Mouse (Mus musculus) regulatory T cell (primary cell): ENCODE data around the gene Tinf2.

ENCODE experiments used
- in situ Hi-C: fragments of 300-600 bp; cut with MboI, MseI; formaldehyde crosslinking; loops from one replicate; pipeline ENCODE4 v1.15.1; 2025; ENCODE audit warnings: high pct_unique_total_duplicates

Gene Tinf2

GRCm38 (mm10) chr14:55706051-55706600 is 24.5 kb upstream of the Tinf2 start:
- in situ Hi-C loops = no loop called here

DNA sequence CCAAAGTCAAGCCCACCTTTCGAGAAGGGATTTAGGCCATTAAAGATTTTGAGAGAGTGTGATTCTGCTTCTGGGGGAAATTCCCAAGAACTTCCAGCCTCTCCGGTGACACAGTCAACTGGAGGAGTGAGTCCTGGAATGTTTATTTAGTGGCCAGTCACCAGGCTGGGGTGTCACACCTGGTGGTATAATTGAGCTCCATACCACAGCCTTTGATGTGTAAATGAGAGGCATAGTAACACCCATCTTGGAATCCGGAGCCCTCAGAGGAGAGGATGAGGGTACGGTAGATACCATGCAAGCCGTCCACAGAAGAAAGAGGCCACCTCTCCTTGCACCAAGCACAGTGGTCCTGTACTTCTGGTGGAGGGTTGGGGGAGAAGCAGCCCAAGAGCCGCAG is 21.1 kb upstream of the Tinf2 start:
- in situ Hi-C loops = no loop called here

- in situ Hi-C loops = no loop called here
Observed at GRCm38 (mm10) chr14:55701131-55701530, 19.5 kb upstream of the Tinf2 start.

DNA sequence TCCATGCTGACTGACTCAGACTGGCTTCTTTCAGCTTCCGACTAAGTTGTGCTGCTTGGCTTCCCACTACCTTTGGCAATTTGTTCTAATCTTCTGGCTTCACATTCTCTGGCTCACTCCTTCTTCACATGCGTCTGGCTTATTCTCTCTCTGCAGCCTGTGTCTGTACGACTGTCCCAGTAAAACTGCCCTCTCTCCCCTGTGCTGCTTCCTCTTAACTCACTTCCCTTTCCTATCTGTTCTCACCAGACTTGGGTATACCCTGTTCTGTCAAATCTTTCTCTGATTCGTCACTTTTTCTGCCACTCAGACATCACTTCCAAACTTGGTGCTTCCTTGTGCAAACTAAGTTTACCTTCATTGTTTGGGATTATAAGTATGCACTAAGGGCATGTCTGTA is 15.6 kb upstream of the Tinf2 start:
- in situ Hi-C loops = no loop called here

DNA sequence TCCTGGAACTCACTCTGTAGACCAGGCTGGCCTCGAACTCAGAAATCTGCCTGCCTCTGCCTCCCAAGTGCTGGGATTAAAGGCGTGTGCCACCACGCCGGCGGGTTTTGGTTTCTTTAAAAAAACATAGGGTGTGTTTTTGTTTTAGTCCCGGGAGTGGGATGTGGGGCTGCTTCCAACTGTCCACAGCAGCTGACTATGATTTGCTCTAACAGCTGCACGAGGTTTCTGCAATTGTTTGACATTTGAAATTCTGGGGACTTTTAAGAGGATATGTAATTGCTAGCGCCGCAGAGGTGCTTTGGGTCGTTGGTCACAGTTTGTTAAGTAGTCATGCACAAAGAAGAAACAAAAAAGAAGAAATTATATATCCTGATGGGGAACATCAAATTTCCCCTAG is 7.8 kb upstream of the Tinf2 start:
- in situ Hi-C loops = no loop called here

DNA sequence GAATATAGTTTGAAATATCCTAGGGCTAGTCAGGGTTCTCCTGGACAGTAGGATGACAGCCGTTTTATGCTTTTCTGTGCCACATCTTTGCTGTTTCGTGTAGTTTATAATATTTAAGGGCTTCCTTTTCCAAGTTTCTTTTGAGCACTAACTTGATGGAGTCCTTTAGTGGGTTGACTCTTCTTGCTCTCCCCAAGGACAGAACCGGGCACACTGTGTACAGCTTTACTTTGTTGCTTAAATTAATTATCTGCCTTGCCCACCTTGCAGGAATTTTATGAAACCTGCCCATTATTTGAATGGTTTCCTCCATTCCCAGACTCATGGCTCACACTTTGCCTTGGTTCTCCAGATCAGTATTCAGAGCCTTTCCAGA is 486 bp upstream of the Tinf2 start:
- in situ Hi-C loops = loop anchor here (5.0 kb wide), 1 partner anchor 40 kb away; the partner anchor contains the start of gene Rabggta

- in situ Hi-C loops = no loop called here
Observed at GRCm38 (mm10) chr14:55677615-55678014, 4.0 kb downstream of the Tinf2 start.

DNA sequence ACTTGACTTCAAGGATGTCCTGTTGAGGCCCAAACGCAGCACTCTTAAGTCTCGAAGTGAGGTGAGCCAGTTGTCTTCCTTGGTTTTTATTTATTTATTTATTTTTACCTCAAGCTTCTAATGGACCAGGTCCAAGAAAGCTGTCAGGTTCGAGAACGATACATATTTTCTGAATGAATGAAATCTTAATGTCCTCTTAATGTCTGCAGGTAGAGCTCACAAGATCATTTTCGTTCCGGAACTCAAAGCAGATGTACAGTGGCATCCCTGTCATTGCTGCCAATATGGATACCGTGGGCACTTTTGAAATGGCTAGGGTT is 8.9 kb downstream of the Tinf2 start:
- in situ Hi-C loops = no loop called here

DNA sequence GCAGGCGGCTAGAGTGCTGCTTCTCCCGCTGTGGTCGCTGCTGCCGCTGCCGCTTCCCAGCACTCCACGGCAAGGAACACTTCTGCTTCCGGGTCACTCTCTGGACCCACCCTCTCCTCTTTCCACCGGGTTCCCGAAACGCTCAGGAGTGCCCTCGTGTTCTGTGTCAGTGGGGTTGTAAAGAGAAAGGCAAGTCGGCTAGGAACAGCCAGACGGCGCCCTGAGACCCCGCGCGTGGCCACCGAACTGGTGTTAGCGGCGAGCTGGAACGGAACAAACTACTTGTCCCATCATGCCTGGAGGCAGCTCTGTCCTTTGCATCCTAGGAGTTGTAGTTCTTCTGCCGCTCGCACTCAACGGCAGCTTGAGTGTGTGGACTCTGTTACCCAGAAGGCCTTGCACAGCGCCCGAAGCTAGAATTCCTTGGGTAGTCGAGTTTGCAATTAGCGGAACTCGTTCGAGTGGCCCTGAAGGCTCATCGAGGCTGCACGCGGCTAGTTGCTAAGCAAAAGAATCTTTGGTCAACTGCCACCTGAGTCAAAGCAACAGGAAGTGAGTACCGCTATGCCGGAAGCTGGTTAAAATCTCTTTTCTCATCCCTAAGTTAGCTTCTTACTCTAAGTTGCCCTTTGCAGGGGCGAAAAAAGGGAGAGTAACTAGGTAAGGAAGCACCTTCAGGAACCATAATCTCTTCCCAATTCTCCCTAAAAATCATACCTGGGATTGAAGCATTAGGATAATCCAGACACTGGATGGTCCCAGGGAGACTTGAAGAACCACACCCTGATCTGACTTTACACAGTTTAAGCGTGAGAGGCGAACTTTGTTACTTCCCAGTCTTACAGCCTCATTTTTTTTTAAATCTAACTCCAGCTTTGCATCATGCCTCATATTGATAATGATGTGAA is 9.5 kb downstream of the Tinf2 start, which contains the start of the genes Gmpr2 and Nedd8:
TSS of gene Gmpr2 (plus strand) at position 109 of the 908 bp plus-strand sequence.
TSS of gene Nedd8 (minus strand) at position 292 of the 908 bp plus-strand sequence.
- in situ Hi-C loops = no loop called here

- in situ Hi-C loops = no loop called here
Observed at GRCm38 (mm10) chr14:55671486-55671832, 10.2 kb downstream of the Tinf2 start.

GRCm38 (mm10) chr14:55660636-55661035 is 21.0 kb downstream of the Tinf2 start:
- in situ Hi-C loops = loop anchor here (10.0 kb wide), 1 partner anchor 244 kb away; the partner anchor contains the start of gene Sdr39u1

GRCm38 (mm10) chr14:55659960-55660573 is 21.6 kb downstream of the Tinf2 start, which contains the start of gene Mdp1:
Gene Mdp1 (minus strand): TSS chr14:55660508.
- in situ Hi-C loops = loop anchor here (10.0 kb wide), 1 partner anchor 245 kb away; the partner anchor contains the start of gene Sdr39u1

DNA sequence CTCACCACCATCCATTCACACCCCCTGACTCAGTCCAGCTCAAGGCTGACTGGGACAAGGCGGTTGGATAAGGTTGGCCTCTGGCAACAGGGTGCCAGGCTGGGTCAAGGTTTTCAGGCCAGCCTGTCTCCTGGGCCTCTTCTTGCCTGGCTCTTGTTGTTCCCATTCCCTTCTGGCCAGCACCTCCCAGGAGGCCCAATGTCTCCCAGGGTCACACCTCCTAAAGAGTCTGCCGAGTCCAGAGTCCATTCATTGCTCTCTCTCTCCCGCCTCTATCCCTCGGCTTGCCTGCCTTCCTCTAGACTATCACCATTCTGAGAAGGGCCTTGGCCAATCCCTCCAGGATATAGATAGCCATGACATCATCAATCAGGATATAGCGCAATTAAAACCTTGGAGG is 23.6 kb downstream of the Tinf2 start:
- in situ Hi-C loops = no loop called here

GRCm38 (mm10) chr14:55656935-55657334 is 24.7 kb downstream of the Tinf2 start:
- in situ Hi-C loops = no loop called here

DNA sequence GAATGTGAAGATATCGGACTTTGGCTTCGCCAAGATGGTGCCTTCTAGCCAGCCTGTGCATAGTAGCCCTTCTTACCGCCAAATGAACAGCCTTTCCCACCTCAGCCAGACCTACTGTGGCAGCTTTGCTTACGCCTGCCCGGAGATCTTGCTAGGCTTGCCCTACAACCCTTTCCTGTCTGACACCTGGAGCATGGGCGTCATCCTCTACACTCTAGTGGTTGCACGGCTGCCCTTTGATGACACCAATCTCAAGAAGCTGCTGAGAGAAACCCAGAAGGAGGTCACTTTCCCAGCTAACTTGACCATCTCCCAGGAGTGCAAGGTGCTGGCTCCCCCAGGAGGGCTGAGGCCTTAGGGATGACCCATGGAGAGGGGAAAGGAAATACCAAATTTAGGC is 30.1 kb downstream of the Tinf2 start:
- in situ Hi-C loops = no loop called here

DNA sequence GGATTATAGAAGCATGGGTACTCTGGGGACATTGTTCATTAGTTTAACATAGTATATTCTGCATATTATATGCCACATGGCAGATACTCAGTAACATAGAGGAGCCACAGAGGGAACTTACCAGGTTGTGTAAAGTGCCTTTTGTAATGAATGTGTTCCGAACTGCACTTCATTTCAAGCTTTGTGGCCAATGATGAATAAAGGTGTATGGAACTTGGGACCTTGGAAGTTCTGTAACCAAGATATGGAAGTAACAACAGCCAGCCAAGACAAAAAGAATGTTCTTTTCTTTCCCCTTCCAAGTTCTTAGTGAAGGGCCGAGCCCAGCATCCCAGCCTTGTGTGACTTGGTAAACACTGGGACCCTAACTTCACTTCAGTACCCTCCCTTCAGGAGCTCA is 31.7 kb downstream of the Tinf2 start, which contains the start of gene Tssk4:
TSS of gene Tssk4 (plus strand) at position 301 of the 400 bp plus-strand sequence.
- in situ Hi-C loops = no loop called here

DNA sequence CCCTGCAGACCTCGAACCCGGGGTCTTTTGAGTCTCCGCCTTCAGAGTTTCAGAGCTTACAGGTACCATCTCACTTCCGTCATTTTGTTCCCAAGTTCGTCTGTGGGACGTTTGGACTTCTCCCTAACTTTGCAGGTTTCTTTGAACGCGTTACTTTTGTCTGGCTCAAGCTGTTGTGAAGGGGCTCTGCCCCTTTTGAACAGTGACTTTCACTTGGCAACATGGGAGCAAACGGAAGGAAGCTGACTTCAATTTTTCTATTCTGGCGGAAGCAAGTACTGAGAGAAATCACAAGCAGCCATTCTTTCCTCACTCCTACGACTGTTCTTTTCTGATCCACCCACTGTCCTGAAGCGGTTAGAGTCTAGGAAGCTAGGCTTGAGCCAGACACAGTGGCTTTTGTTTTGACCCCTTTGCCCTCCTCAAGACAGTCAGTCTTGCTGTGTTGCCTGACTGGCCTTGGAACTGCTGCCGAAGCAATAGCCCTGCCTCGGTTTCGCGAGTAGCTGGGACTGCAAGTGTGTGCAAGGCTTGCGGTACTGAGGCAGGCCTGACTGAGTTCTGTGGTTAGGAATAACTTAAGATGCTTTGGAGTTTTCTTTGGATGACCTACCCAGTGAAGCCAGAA is 37.2 kb downstream of the Tinf2 start:
- in situ Hi-C loops = no loop called here

DNA sequence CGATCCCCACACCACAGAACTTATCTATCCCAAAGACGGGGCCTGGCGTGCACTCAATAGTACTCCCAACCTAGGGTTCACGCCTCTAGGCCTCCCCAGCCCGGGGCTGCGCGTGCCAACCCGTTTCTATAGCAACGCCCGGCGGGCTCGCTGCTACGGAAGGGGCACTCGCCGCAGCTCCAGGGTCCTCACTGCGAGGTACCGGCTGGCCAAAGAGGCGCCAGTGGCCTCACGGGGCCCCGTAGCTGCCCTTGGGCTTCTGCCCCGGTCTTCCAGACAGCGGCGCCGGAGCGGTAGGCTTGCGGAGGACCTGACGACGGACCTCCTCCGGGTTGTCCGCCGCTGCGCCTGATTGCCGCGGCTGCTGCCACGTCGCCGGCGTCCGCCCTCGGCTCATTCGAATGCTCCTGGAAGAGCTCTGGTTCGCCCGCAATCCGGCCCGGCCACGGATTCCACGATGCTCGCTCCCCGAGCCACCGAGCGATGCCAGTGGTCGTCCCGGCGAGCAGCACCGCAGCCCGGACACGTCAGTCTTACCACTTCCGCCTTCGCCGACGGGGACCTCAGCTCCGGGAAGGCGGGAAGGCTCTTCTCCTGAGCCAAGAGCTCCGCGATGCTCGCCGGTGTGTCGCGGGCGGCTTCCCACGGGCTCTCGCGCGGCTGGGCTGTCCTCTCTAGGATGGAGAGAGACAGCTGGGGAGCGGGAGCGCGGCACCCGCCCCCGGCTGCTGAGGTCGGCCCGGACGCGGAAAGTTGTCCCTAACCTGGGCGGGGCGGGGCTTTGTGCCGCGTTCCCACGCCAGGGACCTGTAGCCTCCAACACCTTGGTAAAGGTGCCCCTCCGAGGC is 38.3 kb downstream of the Tinf2 start, which contains the start of gene Tm9sf1:
TSS of gene Tm9sf1 (minus strand) at position 747 of the 848 bp plus-strand sequence.
- in situ Hi-C loops = no loop called here

DNA sequence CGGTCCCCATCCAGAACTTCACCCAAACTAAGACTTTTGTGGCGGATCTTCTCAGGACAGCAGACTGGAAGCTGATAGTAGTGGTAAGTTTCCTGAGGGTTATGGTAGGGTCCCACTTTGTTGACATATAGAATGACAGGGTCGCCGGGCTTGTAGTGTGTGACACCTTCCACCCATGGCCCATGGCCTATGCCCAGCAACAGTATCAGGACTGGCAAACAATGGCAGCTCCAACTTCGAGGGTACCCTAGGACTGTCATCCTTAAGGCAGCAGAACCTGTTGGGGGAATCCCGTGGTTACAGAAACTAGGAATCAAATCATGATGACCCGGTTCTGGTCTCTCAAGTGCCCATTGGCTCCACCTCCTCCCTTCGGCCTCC is 39.0 kb downstream of the Tinf2 start:
- in situ Hi-C loops = no loop called here

GRCm38 (mm10) chr14:55641291-55641690 is 40.3 kb downstream of the Tinf2 start:
- in situ Hi-C loops = no loop called here

GRCm38 (mm10) chr14:55640816-55641215 is 40.8 kb downstream of the Tinf2 start:
- in situ Hi-C loops = no loop called here
